Mouse (Mus musculus) MEL (cell line): ENCODE data around the gene Actr8. TPM values are rescaled to one million over a fixed set of nuclear protein-coding genes. Genes with fewer than 3 reads are reported as not detected.

ENCODE experiments used
- DNase-seq: peaks from one replicate; pipeline ENCODE4 v3.0.0; 2011; ENCODE audit warnings: low read depth, low spot score
- H3K27ac ChIP-seq: 2 replicates; pipeline ENCODE4 v1.5.1; 2012; ENCODE audit warnings: low read depth, mild to moderate bottlenecking, control low read depth, low read length, moderate library complexity; ENCODE audit not compliant: control insufficient read depth
- H3K27me3 ChIP-seq, 2 experiments: fragments of 150-350 bp in 1 of 2; sonication (generic) in 1 of 2; 2 replicates each; pipeline ENCODE4 v1.6.1; 2012; ENCODE audit warnings: low read length in 2 of 2, mild to moderate bottlenecking in 2 of 2, improper control_type of control experiment in 1 of 2, moderate library complexity in 1 of 2; ENCODE audit not compliant: insufficient read depth in 2 of 2, control insufficient read depth in 1 of 2
- H3K36me3 ChIP-seq, 2 experiments: 2 replicates each; pipeline ENCODE4 v1.6.1; 2012 to 2014; ENCODE audit warnings: low read length in 2 of 2, improper control_type of control experiment in 1 of 2, inconsistent platforms in 1 of 2, mild to moderate bottlenecking in 1 of 2; ENCODE audit not compliant: insufficient read depth in 2 of 2, control insufficient read depth in 1 of 2
- H3K4me1 ChIP-seq, 2 experiments: fragments of 150-350 bp in 1 of 2; sonication (generic) in 1 of 2; 2 replicates each; pipeline ENCODE4 v1.6.1; 2012; ENCODE audit warnings: low read length in 2 of 2, improper control_type of control experiment in 1 of 2, mild to moderate bottlenecking in 1 of 2; ENCODE audit not compliant: insufficient read depth in 2 of 2, control insufficient read depth in 1 of 2
- H3K4me3 ChIP-seq, 2 experiments: fragments of 150-350 bp in 1 of 2; sonication (generic) in 1 of 2; 2 replicates each; pipeline ENCODE4 v1.5.1; 2012; ENCODE audit warnings: low read depth in 2 of 2, low read length in 2 of 2, mild to moderate bottlenecking in 2 of 2, moderate library complexity in 2 of 2, control low read depth in 1 of 2, improper control_type of control experiment in 1 of 2; ENCODE audit not compliant: control insufficient read depth in 1 of 2, insufficient read depth in 1 of 2
- H3K79me2 ChIP-seq: 2 replicates; pipeline ENCODE4 v1.6.1; 2012; ENCODE audit warnings: mild to moderate bottlenecking, low read length, moderate library complexity; ENCODE audit not compliant: control insufficient read depth, poor library complexity, insufficient read depth
- H3K9ac ChIP-seq: 2 replicates; pipeline ENCODE4 v1.6.1; 2012; ENCODE audit warnings: low read depth, mild to moderate bottlenecking, control low read depth, low read length, moderate library complexity; ENCODE audit not compliant: control insufficient read depth, poor library complexity, severe bottlenecking
- H3K9me3 ChIP-seq: fragments of 150-350 bp; sonication (generic); replicated peaks from 2 replicates; pipeline ENCODE4 v1.6.1; 2012; ENCODE audit warnings: mild to moderate bottlenecking, low read length, improper control_type of control experiment, moderate library complexity; ENCODE audit not compliant: insufficient read depth
- CHD1 ChIP-seq: IDR thresholded peaks from 2 replicates; pipeline ENCODE4 v1.6.1; 2012; ENCODE audit warnings: low read depth, mild to moderate bottlenecking, inconsistent platforms, low read length, improper control_type of control experiment
- CHD2 ChIP-seq: IDR thresholded peaks from 2 replicates; pipeline ENCODE4 v1.6.1; 2011; ENCODE audit warnings: low read length, improper control_type of control experiment
- ELF1 ChIP-seq: IDR thresholded peaks from 2 replicates; pipeline ENCODE4 v1.6.1; 2014; ENCODE audit warnings: low read depth, mild to moderate bottlenecking, inconsistent platforms, low read length, improper control_type of control experiment, moderate library complexity
- ETS1 ChIP-seq: IDR thresholded peaks from 2 replicates; pipeline ENCODE4 v1.6.1; 2012; ENCODE audit warnings: low read depth, mild to moderate bottlenecking, inconsistent platforms, low read length, improper control_type of control experiment, moderate library complexity
- GATA1 ChIP-seq: IDR thresholded peaks from 2 replicates; pipeline ENCODE4 v1.6.1; 2011; ENCODE audit warnings: low read depth, low read length, improper control_type of control experiment
- HCFC1 ChIP-seq: IDR thresholded peaks from 2 replicates; pipeline ENCODE4 v1.6.1; 2012; ENCODE audit warnings: low read depth, mild to moderate bottlenecking, inconsistent platforms, low read length, improper control_type of control experiment, moderate library complexity
- JUND ChIP-seq: IDR thresholded peaks from 2 replicates; pipeline ENCODE4 v1.6.1; 2011; ENCODE audit warnings: low read depth, mild to moderate bottlenecking, improper control_type of control experiment, low read length
- MAZ ChIP-seq: IDR thresholded peaks from 2 replicates; pipeline ENCODE4 v1.6.1; 2012; ENCODE audit warnings: low read depth, mild to moderate bottlenecking, inconsistent platforms, low read length, improper control_type of control experiment
- MEF2A ChIP-seq: IDR thresholded peaks from 2 replicates; pipeline ENCODE4 v1.6.1; 2014; ENCODE audit warnings: low read depth, mild to moderate bottlenecking, inconsistent platforms, low read length, improper control_type of control experiment; ENCODE audit not compliant: poor library complexity, insufficient replicate concordance, severe bottlenecking; ENCODE audit errors: extremely low read depth
- MXI1 ChIP-seq: IDR thresholded peaks from 2 replicates; pipeline ENCODE4 v1.6.1; 2011; ENCODE audit warnings: mild to moderate bottlenecking, low read depth, low read length, improper control_type of control experiment
- MYB ChIP-seq: IDR thresholded peaks from 2 replicates; pipeline ENCODE4 v1.6.1; 2011; ENCODE audit warnings: mild to moderate bottlenecking, low read depth, low read length, improper control_type of control experiment
- POLR2A ChIP-seq, 2 experiments: IDR thresholded peaks; 2 replicates each; pipeline ENCODE4 v1.6.1; 2011 to 2012; ENCODE audit warnings: low read length in 2 of 2, mild to moderate bottlenecking in 2 of 2, control low read depth in 1 of 2, improper control_type of control experiment in 1 of 2, low read depth in 1 of 2, moderate library complexity in 1 of 2; ENCODE audit not compliant: control insufficient read depth in 1 of 2, insufficient read depth in 1 of 2, poor library complexity in 1 of 2
- POLR2AphosphoS2 ChIP-seq: IDR thresholded peaks from 2 replicates; pipeline ENCODE4 v1.6.1; 2011; ENCODE audit warnings: low read length, improper control_type of control experiment
- RCOR1 ChIP-seq: IDR thresholded peaks from 2 replicates; pipeline ENCODE4 v1.6.1; 2012; ENCODE audit warnings: low read depth, mild to moderate bottlenecking, inconsistent platforms, low read length, improper control_type of control experiment
- SIN3A ChIP-seq: IDR thresholded peaks from 2 replicates; pipeline ENCODE4 v1.6.1; 2012; ENCODE audit warnings: low read length, improper control_type of control experiment, inconsistent platforms
- SMC3 ChIP-seq: IDR thresholded peaks from 2 replicates; pipeline ENCODE4 v1.6.1; 2011; ENCODE audit warnings: low read depth, low read length, improper control_type of control experiment
- TCF12 ChIP-seq: IDR thresholded peaks from 2 replicates; pipeline ENCODE4 v1.6.1; 2014; ENCODE audit warnings: low read depth, mild to moderate bottlenecking, inconsistent platforms, low read length, improper control_type of control experiment, moderate library complexity
- UBTF ChIP-seq: IDR thresholded peaks from 2 replicates; pipeline ENCODE4 v1.6.1; 2012; ENCODE audit warnings: low read depth, mild to moderate bottlenecking, inconsistent platforms, low read length, improper control_type of control experiment, moderate library complexity, borderline replicate concordance; ENCODE audit not compliant: insufficient read depth
- USF1 ChIP-seq: IDR thresholded peaks from 2 replicates; pipeline ENCODE4 v1.6.1; 2014; ENCODE audit warnings: low read depth, mild to moderate bottlenecking, inconsistent platforms, low read length, improper control_type of control experiment, moderate library complexity
- USF2 ChIP-seq, 2 experiments: IDR thresholded peaks; 2 replicates each; pipeline ENCODE4 v1.6.1; 2011 to 2012; ENCODE audit warnings: improper control_type of control experiment in 2 of 2, low read length in 2 of 2, borderline replicate concordance in 1 of 2, inconsistent platforms in 1 of 2, low read depth in 1 of 2, mild to moderate bottlenecking in 1 of 2; ENCODE audit not compliant: insufficient read depth in 1 of 2
- ZKSCAN1 ChIP-seq: IDR thresholded peaks from 2 replicates; pipeline ENCODE4 v1.6.1; 2012; ENCODE audit warnings: low read depth, mild to moderate bottlenecking, inconsistent platforms, low read length, improper control_type of control experiment, moderate library complexity
- polyA plus RNA-seq, 2 experiments: library from polyadenylated mRNA; stranded (reverse) in 1 of 2; unstranded in 1 of 2; fragments of >175 nt in 1 of 2; fragments of >200 nt in 1 of 2; gene quantifications; 2 replicates each; pipeline versions ENCODE4 v1.2.1 to v1.2.4; 2012; ENCODE audit warnings: low replicate concordance in 2 of 2, low read depth in 1 of 2; ENCODE audit not compliant: insufficient read length in 2 of 2, insufficient read depth in 1 of 2, missing spikeins in 1 of 2
- total RNA-seq: library from RNA; depleted of rRNA; stranded (reverse); fragments of 300-350 nt; gene quantifications from 2 replicates; pipeline ENCODE4 v1.2.3, GENCODE M21; 2012

The Actr8 gene
- total and polyA plus RNA-seq, 3 experiments: 31.0 to 36.4 TPM; not detected in 1

DNA sequence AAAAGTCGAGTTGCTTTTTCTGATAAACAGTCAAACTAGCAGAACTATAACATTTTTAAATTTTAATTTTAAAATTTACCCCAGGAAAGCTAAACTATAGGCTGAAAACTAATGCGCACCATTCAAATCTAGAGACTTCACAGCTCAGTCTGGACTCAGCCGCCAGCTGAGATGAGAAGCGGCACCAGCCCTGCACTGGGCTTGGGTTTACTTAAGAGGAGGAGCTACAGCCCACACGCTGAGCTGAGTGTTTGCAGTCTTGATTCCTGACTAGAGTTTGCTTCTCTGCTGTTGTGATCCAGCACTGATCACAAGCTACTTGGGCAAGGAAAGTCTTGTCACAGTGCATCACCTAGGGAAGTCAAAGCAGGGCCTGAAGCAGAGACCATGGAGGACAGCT lies 6.1 kb upstream of the Actr8 start:
- Histone ChIP-seq H3K9ac (no peak overlapping the region), H3K27me3 (no peaks in the 10 kb centered on the region)
- no peak for TF ChIP-seq MAZ
- no peak for TF ChIP-seq MXI1
- no peak for TF ChIP-seq ZKSCAN1
- no peak for TF ChIP-seq USF2 (IDR thresholded peaks at IDR 0.05; ENCODE audit: borderline replicate concordance in 1 of 2, insufficient read depth in 1 of 2, low read depth in 1 of 2, low read length in 2 of 2)
- TF ChIP-seq JUND: no peak
- no peak for TF ChIP-seq UBTF
- no peak for TF ChIP-seq SMC3
- no peak for TF ChIP-seq CHD2
- TF ChIP-seq USF1: no peak
- no peak for TF ChIP-seq GATA1
- TF ChIP-seq POLR2A (IDR thresholded peaks at IDR 0.05; ENCODE audit: control insufficient read depth in 1 of 2, insufficient read depth in 1 of 2, low read depth in 1 of 2, low read length in 2 of 2, poor library complexity in 1 of 2): no peak
- no peak for TF ChIP-seq ETS1
- TF ChIP-seq, all 39 proteins: peak for 0
- Histone ChIP-seq H3K79me2 (peaks cover 13% of the 10 kb centered on the region), H3K27ac (no peak overlapping the region), H3K36me3 (peaks cover 3 to 15% of the 10 kb centered on the region in 2 experiments), H3K4me1 (peaks cover 7 to 28% of the 10 kb centered on the region in 2 experiments), H3K9me3 (no peaks in the 10 kb centered on the region), H3K4me3 (no peak overlapping the region)
- no peak for DNase-seq

DNA sequence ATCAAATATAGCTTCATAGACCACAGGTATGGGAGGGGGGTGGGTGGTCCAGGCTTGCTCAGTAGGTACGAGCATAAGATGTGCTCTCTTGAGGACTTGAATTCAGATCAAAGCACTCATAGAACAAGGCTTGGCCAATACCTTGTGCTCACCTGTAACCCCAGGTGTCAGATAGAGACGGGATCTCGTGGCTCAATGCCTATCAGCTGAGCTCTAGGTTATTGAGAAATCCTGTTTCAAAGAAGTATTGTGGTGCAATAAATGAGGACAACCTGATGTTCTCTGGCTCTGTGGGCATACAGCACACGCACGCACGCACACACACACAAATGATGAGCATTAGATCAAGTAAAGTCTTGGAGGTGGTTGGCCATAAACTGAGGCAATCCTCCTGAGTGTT lies 1.2 kb upstream of the Actr8 start:
- no peak overlapping the region for H3K27ac ChIP-seq
- H3K9me3 ChIP-seq: no peaks in the 10 kb centered on the region
- H3K27me3 ChIP-seq: no peaks in the 10 kb centered on the region
- H3K79me2 ChIP-seq: peaks cover 19% of the 10 kb centered on the region
- TF ChIP-seq SIN3A (no peak), JUND (no peak), HCFC1 (no peak), MEF2A (no peak), RCOR1 (no peak), USF2 (IDR thresholded peaks at IDR 0.05; ENCODE audit: borderline replicate concordance in 1 of 2, insufficient read depth in 1 of 2, low read depth in 1 of 2, low read length in 2 of 2) (no peak), CHD1 (no peak), MYB (no peak), TCF12 (no peak), POLR2AphosphoS2 (no peak), POLR2A (IDR thresholded peaks at IDR 0.05; ENCODE audit: control insufficient read depth in 1 of 2, insufficient read depth in 1 of 2, low read depth in 1 of 2, low read length in 2 of 2, poor library complexity in 1 of 2) (no peak), ELF1 (no peak)
- H3K4me3 ChIP-seq: no peak overlapping the region
- peaks cover 2 to 16% of the 10 kb centered on the region in 2 experiments; a peak in 3 of 4 replicates for H3K36me3 ChIP-seq
- no peak overlapping the region for H3K9ac ChIP-seq
- no peak for DNase-seq
- peaks cover 5 to 26% of the 10 kb centered on the region in 2 experiments; a peak in 3 of 4 replicates for H3K4me1 ChIP-seq
